Mouse (Mus musculus): ENCODE data around the gene Scn8a.
A peak's percentile ranks its signal among the peaks of the same experiment; 100 is the strongest.

Gene Scn8a

DNA sequence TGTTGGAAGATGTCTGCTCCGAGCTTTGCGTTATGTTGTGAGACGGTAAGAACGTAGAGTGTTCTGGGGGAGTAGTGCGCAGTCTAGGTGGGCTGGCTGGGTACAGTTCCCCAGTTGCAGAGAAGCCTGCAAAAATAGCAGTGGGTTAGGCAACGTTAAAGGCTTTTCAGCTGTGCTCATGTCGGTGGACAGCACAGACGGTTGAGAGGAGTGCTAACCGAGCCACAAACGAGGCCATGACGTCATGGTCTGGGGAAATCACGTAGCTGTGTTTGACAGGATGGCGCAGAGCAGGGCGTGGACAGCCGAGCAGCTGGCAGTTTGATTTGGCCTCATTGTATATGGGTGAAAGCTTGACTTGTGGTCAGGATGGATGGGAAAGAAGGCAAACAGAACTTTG is 9.4 kb downstream of the Scn8a start:
- DNase-seq (ENCODE audit: low read depth in 2 of 2, low spot score in 2 of 2): no peak

DNA sequence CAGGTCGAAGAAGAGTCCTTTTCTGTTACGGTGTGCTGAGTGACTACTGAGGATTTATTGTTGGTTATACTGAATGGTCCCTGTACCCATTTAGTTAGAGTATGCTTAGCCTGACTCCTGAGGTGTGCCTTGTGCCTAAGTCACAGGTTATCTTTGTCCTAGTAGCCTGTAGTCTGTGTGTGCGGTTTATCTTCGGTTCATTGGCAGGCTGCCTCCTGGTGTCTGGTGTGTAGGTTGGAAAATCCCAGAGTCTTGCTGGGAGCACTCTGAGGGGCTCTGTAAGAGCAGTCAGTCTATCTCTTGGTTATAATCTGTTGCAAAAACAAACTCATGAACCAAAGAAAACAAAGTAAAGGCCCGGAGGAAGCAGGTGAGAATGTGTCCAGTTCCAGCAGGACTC is 11.7 kb downstream of the Scn8a start:
- DNase-seq (ENCODE audit: low read depth in 2 of 2, low spot score in 2 of 2): no peak

DNA sequence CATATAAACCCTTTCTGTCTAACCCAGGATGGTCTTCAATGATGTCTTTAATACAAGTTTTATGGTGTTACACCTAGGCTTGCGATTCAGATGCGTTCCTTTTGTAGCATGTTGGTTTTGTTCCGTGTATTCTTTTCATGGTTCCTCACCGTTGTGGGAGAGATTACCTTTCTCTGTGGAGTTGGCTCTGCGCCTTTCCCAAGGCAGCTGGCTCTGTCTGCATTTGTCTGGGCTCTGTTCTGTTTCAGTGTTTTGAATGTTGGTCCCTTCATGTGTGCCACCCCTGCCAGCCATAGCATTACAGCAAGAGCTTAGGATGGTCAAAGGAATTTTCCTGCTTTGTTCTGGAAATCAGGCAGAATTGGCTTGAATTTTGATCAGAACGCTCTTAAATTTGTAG is 14.8 kb downstream of the Scn8a start:
- DNase-seq (ENCODE audit: low read depth in 2 of 2, low spot score in 2 of 2): no peak

GRCm38 (mm10) chr15:100891962-100892361 is 22.3 kb downstream of the Scn8a start:
- DNase-seq (ENCODE audit: low read depth in 2 of 2, low spot score in 2 of 2): no peak

DNA sequence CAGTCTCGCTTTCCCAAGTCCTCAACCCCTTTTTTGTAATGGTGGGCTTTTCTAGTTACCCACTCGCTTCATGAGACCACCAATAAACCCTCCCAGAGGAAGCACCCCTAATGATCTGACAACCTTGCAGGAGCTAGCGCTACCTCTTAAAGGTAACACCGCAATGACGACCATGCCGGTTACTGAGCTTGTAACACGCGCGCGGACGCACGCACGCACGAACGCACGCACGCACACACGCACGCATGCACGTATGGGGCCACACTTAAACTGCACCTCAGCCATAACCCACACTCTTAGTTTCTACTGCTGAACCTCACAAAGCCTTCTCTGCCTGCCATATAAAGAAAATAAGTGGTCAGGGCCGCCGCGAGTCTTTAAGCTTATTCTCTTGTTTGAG is 26.8 kb downstream of the Scn8a start:
- DNase-seq (ENCODE audit: low read depth in 2 of 2, low spot score in 2 of 2): no peak

DNA sequence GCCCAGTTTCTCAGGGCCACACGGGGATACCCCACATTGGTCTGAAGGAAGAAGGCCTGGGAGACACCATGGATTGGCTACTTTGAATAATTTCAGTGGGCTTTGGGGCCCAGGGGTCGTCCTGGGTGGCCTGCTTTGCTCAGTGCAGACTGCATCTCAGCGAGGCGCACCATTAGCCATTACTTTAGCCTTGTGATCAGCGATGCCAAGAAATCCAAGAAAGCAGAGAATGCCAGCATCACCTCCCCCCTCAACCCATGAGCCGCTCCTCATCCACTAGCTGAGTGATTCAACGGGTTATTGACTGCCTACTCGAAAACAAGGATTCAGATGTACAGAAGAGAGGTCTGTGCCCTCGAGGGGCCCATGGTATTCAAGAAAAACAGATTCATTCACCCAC is 34.2 kb downstream of the Scn8a start:
- DNase-seq (ENCODE audit: low read depth in 2 of 2, low spot score in 2 of 2): no peak

GRCm38 (mm10) chr15:100905006-100905405 is 35.3 kb downstream of the Scn8a start:
- peak; percentile 78 to 81 for DNase-seq (ENCODE audit: low read depth in 2 of 2, low spot score in 2 of 2)

GRCm38 (mm10) chr15:100905751-100906150 is 36.1 kb downstream of the Scn8a start:
- DNase-seq (ENCODE audit: low read depth in 2 of 2, low spot score in 2 of 2): peak in 1 of 2 experiments; percentile 11

- DNase-seq (ENCODE audit: low read depth in 2 of 2, low spot score in 2 of 2): no peak
Measured at GRCm38 (mm10) chr15:100908817-100909216, 39.2 kb downstream of the Scn8a start.

- no peak for DNase-seq (ENCODE audit: low read depth in 2 of 2, low spot score in 2 of 2)
Measured at GRCm38 (mm10) chr15:100909734-100910163, 40.1 kb downstream of the Scn8a start.

GRCm38 (mm10) chr15:100910381-100910841 is 40.8 kb downstream of the Scn8a start:
- no peak for DNase-seq (ENCODE audit: low read depth in 2 of 2, low spot score in 2 of 2)

DNA sequence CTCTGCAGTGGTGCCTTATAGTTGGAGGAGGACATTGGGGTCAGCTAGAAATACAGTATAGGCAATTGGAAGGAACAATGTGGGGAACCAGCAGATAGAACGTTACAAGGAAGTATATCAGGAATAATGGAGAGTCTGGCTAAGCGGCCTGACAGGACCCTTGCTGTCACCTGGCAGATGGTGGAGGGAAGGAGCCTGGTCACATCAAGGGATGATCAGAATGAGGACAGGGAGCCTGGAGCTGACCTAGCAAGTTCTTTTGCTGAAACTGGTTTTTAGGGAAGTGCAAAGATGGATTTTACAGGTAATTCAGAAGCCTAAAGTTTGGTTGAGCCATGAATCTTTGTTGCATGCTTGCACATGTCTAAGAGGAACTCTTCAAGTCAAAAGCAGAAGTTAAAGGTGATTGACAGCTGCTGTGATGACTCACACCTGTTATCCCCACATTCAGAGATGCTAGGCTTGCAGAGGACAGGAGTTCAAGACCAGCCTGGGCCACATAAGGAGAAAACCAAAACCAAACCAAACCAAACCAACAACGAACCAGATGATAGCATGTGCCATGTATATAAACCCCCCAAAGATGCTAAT is 43.1 kb downstream of the Scn8a start:
- DNase-seq (ENCODE audit: low read depth in 2 of 2, low spot score in 2 of 2): no peak

- DNase-seq (ENCODE audit: low read depth in 2 of 2, low spot score in 2 of 2): no peak
Measured at GRCm38 (mm10) chr15:100914734-100915242, 45.1 kb downstream of the Scn8a start.

DNA sequence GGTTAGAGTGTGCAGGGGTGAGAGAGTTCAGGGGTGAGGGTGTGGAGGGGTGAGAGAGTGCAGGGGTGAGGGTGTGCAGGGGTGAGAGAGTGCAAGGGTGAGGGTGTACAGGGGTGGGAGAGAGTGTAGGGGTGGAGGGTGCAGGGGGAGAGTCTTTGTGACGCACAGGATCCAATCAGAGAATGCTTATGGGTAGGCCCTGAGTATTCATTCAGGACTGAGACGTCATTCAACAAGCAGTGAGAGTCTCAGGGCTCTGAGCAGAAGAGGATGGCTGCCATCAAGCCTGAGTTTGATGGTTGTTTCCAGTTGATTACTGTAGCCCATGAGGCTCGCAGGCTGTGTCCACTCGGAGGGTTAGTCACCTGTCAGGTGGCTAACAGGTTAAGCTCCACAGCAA is 48.4 kb downstream of the Scn8a start:
- DNase-seq (ENCODE audit: low read depth in 2 of 2, low spot score in 2 of 2): no peak

- no peak for DNase-seq (ENCODE audit: low read depth in 2 of 2, low spot score in 2 of 2)
Measured at GRCm38 (mm10) chr15:100922210-100922609, 52.6 kb downstream of the Scn8a start.

GRCm38 (mm10) chr15:100923476-100923875 is 53.8 kb downstream of the Scn8a start:
- DNase-seq (ENCODE audit: low read depth in 2 of 2, low spot score in 2 of 2): no peak

GRCm38 (mm10) chr15:100924941-100925340 is 55.3 kb downstream of the Scn8a start:
- no peak for DNase-seq (ENCODE audit: low read depth in 2 of 2, low spot score in 2 of 2)

- DNase-seq (ENCODE audit: low read depth in 2 of 2, low spot score in 2 of 2): no peak
Measured at GRCm38 (mm10) chr15:100930477-100930876, 60.8 kb downstream of the Scn8a start.

- no peak for DNase-seq (ENCODE audit: low read depth in 2 of 2, low spot score in 2 of 2)
Measured at GRCm38 (mm10) chr15:100936176-100936575, 66.5 kb downstream of the Scn8a start.

DNA sequence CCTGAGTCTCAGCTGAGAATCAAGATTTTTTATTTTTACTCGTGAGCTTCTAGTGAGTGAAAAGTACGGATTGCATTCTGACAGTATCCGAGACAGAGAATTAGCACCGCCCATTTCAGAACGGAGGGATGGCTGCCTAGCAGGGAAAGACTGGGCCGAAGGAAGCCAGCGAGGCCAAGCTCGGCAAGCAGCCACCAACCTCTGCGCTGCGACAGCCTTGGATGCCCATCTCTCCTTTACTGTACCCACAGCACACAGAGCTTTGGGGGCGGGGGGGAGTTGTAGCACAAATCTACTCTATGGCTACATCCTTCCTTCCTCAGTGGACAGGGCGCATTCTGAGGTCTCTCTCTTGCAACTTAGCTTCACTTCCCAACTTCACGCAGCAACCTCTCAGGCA is 78.7 kb downstream of the Scn8a start:
- DNase-seq (ENCODE audit: low read depth in 2 of 2, low spot score in 2 of 2): no peak

DNA sequence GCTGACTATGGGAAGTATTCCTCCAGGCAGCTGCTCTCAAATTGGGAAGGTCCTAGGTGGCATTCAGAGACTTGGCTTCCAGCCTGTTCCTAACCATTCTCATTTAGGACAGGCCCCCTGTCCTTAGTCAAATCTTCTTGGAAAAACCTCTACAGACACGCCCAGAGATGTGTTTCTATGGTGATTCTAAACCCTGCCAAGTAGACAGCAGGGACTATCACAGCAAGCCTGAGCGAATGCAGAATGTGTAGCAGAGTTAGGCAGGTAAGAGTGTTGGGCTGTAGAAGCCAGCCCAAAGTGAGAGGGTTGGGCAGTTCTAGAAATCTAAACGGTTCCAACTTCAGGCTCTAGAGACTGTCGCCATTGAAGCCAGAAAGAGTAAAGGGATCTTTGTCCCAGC is 79.5 kb downstream of the Scn8a start:
- no peak for DNase-seq (ENCODE audit: low read depth in 2 of 2, low spot score in 2 of 2)

- DNase-seq (ENCODE audit: low read depth in 2 of 2, low spot score in 2 of 2): no peak
Measured at GRCm38 (mm10) chr15:100951491-100951890, 81.8 kb downstream of the Scn8a start.

GRCm38 (mm10) chr15:100952292-100952691 is 82.6 kb downstream of the Scn8a start:
- DNase-seq (ENCODE audit: low read depth in 2 of 2, low spot score in 2 of 2): no peak
